ENCODE assay signal across 8 mouse cellular contexts in genomic region chr11:31796245-31796644, GRCm38 (mm10).
DNase-seq lines count a peak whose midpoint lies in the region; ATAC-seq and TF ChIP-seq lines count a peak whose summit lies in the region.

No protein-coding gene starts in this region.

- H3K4me1 ChIP-seq in kidney, adult 2 months (ENCODE audit: control insufficient read depth, insufficient read depth, low read length) = peaks cover 2% of the 10 kb centered on the region; the same call in 1 of the 2 replicates
- H3K4me1 ChIP-seq in kidney, embryonic 15.5 days = no peaks in the 10 kb centered on the region
- H3K4me1 ChIP-seq in G1E (ENCODE audit: insufficient read depth, low read depth, low read length) = peaks cover 15% of the 10 kb centered on the region
- 0 out of 2 replicates have a peak, but pooled peaks cover 2% of the 10 kb centered on the region for H3K4me1 ChIP-seq in limb, embryonic 12.5 days (replicated peaks)
- no peaks in the 10 kb centered on the region for H3K4me1 ChIP-seq in intestine, embryonic 16.5 days (ENCODE audit: control insufficient read depth, insufficient read depth, low read length)

- TF ChIP-seq CTCF in kidney, adult 2 months (conservative IDR thresholded peaks at IDR 0.05; ENCODE audit: insufficient read depth, insufficient read length, low read depth, low read length) = no peak
- TF ChIP-seq CTCF in G1E (IDR thresholded peaks at IDR 0.05; ENCODE audit: low read depth, low read length) = no peak

- WGBS in kidney, adult 2 months = 64% methylated on average over 6 of the region's 6 CpGs
- WGBS in kidney, embryonic 15.5 days = 46% methylated on average over 6 of the region's 6 CpGs
- 36% methylated on average over 6 of the region's 6 CpGs for WGBS in limb, embryonic 12.5 days
- WGBS in intestine, embryonic 16.5 days = 67% methylated on average over 6 of the region's 6 CpGs

- H3K9me3 ChIP-seq in kidney, embryonic 15.5 days (replicated peaks) = no peaks in the 10 kb centered on the region; the same call in 1 of the 2 replicates
- no peaks in the 10 kb centered on the region for H3K9me3 ChIP-seq in G1E (replicated peaks)
- 0 out of 2 replicates have a peak, but pooled peaks cover 3% of the 10 kb centered on the region for H3K9me3 ChIP-seq in limb, embryonic 12.5 days
- H3K9me3 ChIP-seq in intestine, embryonic 16.5 days (ENCODE audit: control insufficient read depth, low read length) = 0 out of 2 replicates have a peak, but pooled peaks cover 5% of the 10 kb centered on the region

- ATAC-seq in kidney, embryonic 15.5 days (replicated peaks; ENCODE audit: low FRiP score) = no peak
- ATAC-seq in G1E (ENCODE audit: extremely low read depth, insufficient number of reproducible peaks, low FRiP score, poor library complexity, severe bottlenecking) = peak; percentile 68
- no peak for ATAC-seq in limb, embryonic 12.5 days (ENCODE audit: insufficient number of reproducible peaks, insufficient read depth, low FRiP score, low TSS enrichment, low read depth)
- ATAC-seq in intestine, embryonic 16.5 days = no peak
- ATAC-seq in monocyte, adult 5-6 weeks (replicated peaks; ENCODE audit: insufficient number of reproducible peaks, low FRiP score, low TSS enrichment, poor library complexity, severe bottlenecking) = no peak

- DNase-seq in kidney, adult 2 months = peak; percentile 55
- no peak for DNase-seq in G1E (ENCODE audit: low spot score)
- DNase-seq in cerebellum, adult 9-10 months = peak; percentile 95
- peak; percentile 75 to 89 for DNase-seq in heart, adult 18-20 months

- H3K4me3 ChIP-seq in kidney, adult 2 months (ENCODE audit: insufficient read depth, low read depth, low read length) = no peak overlapping the region
- H3K4me3 ChIP-seq in kidney, embryonic 15.5 days (replicated peaks) = no peak overlapping the region
- no peak overlapping the region for H3K4me3 ChIP-seq in G1E (ENCODE audit: low read depth, low read length)
- no peak overlapping the region for H3K4me3 ChIP-seq in limb, embryonic 12.5 days (replicated peaks)
- no peak overlapping the region for H3K4me3 ChIP-seq in intestine, embryonic 16.5 days (ENCODE audit: low read length)

- no peaks in the 10 kb centered on the region for H3K36me3 ChIP-seq in kidney, adult 2 months (ENCODE audit: control insufficient read depth, insufficient read depth, low read length)
- H3K36me3 ChIP-seq in kidney, embryonic 15.5 days = no peaks in the 10 kb centered on the region
- H3K36me3 ChIP-seq in G1E (replicated peaks) = no peaks in the 10 kb centered on the region
- no peaks in the 10 kb centered on the region for H3K36me3 ChIP-seq in limb, embryonic 12.5 days
- no peaks in the 10 kb centered on the region for H3K36me3 ChIP-seq in intestine, embryonic 16.5 days (ENCODE audit: control insufficient read depth, insufficient read depth, low read length)

- H3K27me3 ChIP-seq in kidney, adult 2 months (replicated peaks; ENCODE audit: control insufficient read depth, insufficient read depth, low read length) = no peaks in the 10 kb centered on the region
- no peaks in the 10 kb centered on the region for H3K27me3 ChIP-seq in kidney, embryonic 15.5 days
- H3K27me3 ChIP-seq in G1E (ENCODE audit: insufficient read depth, low read length) = no peaks in the 10 kb centered on the region
- H3K27me3 ChIP-seq in limb, embryonic 12.5 days = no peaks in the 10 kb centered on the region
- H3K27me3 ChIP-seq in intestine, embryonic 16.5 days (replicated peaks; ENCODE audit: control insufficient read depth, insufficient read depth, low read length) = no peaks in the 10 kb centered on the region

- H3K4me2 ChIP-seq in kidney, embryonic 15.5 days = no peak overlapping the region
- no peak overlapping the region for H3K4me2 ChIP-seq in limb, embryonic 12.5 days
- no peak overlapping the region for H3K4me2 ChIP-seq in intestine, embryonic 16.5 days (ENCODE audit: low read depth, low read length)

- H3K27ac ChIP-seq in kidney, adult 2 months (ENCODE audit: insufficient read depth, low read depth, low read length) = peak overlapping the region; percentile 30; the same call in 1 of the 2 replicates
- no peak overlapping the region for H3K27ac ChIP-seq in kidney, embryonic 15.5 days
- H3K27ac ChIP-seq in limb, embryonic 12.5 days = 0 out of 2 replicates have a peak overlapping the region, but pooled peaks have one; percentile 29
- no peak overlapping the region for H3K27ac ChIP-seq in intestine, embryonic 16.5 days (ENCODE audit: low read length)

- no peak for TF ChIP-seq POLR2A in kidney, adult 2 months (IDR thresholded peaks at IDR 0.05; ENCODE audit: low read depth, low read length)

- no peak overlapping the region for H3K9ac ChIP-seq in kidney, embryonic 15.5 days
- no peak overlapping the region for H3K9ac ChIP-seq in limb, embryonic 12.5 days (replicated peaks)
- H3K9ac ChIP-seq in intestine, embryonic 16.5 days (ENCODE audit: low read depth, low read length) = no peak overlapping the region

Comparison
In these comparisons a context has a peak if more than half of its experiments do, and no peak if none do; other contexts are left out.
1. H3K27ac ChIP-seq: peak in kidney, adult 2 months (single experiment) and limb, embryonic 12.5 days (single experiment); none in kidney, embryonic 15.5 days (single experiment) and intestine, embryonic 16.5 days (single experiment).